Mouse (Mus musculus): ENCODE measurements at regions not wholly inside any gene's neighbourhood (a gene's known extent, or its start where the extent isn't known, plus 50 kb on each side); places are given as distances from the start of the nearest gene placed in this dataset.

DNA sequence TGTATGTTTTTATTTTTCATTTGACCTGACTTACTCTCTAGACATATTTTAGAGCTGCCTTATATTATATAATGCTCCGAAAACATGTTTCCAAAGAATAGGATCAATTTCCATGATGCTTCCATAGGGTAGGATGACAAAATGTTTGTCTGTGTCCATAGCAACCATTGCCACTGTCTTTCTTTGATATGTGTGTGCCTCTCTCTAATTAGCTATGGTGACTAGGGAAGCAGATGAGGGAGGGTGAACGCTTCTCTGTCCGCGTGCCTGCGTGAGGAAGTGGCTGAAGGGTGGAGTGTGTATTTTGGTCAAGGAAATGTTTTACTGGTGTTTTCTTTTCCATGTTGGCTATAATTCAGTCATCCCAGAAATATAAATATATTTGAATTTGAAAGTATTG lies 104.2 kb upstream of the Fn1 start:
- DNase-seq (ENCODE audit: extremely low spot score in 1 of 2, low spot score in 2 of 2), result no peak
- intact Hi-C loops (cut with DNase I), result no loop called here

DNA sequence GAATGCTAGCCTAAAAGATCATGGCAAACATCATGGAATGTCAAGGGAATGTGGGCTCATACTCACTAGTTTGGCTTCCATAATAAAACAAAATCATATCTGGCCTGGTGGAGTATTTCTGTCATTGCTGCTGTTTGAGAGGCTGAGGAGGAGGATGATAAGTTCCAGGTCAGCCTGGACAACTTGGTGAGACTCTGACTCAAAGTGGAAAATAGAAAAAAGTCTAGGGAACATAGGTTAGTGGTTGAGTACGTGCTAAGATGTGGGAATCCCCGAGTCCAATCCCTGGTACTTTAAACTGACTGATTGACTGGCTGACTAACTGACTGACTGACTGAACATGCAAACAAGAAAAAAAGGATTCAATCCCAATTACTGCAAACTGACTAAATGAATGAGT lies 103.2 kb upstream of the Fn1 start:
- DNase-seq (ENCODE audit: extremely low spot score in 1 of 2, low spot score in 2 of 2), result no peak
- intact Hi-C loops (cut with DNase I), result no loop called here

DNA sequence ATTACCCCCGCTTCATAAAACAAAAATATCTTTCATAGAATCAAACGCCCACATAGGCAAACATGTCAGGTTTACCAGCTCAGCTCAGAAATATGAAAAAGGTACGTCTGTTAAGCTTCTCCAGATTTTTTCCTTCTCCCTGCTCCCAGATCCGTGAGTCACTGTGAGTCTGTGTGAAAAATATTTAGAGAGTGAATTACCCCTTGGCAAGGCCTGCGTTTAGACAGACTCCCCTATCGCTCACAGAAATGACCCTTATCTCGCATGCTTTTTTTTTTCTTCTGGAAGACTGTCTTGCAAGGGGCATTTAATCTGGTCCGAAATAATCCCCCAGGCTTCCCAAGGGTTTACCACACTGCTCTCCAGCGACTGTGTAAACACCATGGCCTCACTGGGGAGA lies 102.4 kb upstream of the Fn1 start:
- DNase-seq (ENCODE audit: extremely low spot score in 1 of 2, low spot score in 2 of 2), result no peak
- intact Hi-C loops (cut with DNase I), result no loop called here

- intact Hi-C loops (cut with DNase I), result no loop called here
- DNase-seq (ENCODE audit: extremely low spot score in 1 of 2, low spot score in 2 of 2), result no peak
Measured at GRCm38 (mm10) chr1:71752351-71752750, 99.4 kb upstream of the Fn1 start.

DNA sequence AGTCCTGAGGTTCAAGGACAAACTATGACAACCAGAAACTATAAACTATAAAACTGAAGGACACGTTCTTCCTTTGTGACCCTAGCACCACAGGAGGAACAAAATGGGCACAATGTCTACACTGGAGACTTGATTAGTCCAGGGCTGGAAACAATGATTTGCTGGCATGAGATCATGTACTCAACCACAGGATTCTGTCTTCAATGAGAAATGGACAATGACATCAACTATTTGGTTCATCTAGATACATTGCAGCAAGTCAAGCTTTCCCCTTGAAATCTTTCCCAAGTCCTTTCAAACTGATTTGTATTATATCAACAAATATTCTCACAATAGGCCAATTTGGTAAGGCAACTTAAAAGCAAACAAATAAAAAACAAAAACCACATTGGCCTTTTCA lies 98.6 kb upstream of the Fn1 start:
- intact Hi-C loops (cut with DNase I), result no loop called here
- DNase-seq (ENCODE audit: extremely low spot score in 1 of 2, low spot score in 2 of 2), result no peak

- intact Hi-C loops (cut with DNase I), result no loop called here
- DNase-seq (ENCODE audit: extremely low spot score in 1 of 2, low spot score in 2 of 2), result no peak
Measured at GRCm38 (mm10) chr1:71735606-71736005, 82.6 kb upstream of the Fn1 start.

DNA sequence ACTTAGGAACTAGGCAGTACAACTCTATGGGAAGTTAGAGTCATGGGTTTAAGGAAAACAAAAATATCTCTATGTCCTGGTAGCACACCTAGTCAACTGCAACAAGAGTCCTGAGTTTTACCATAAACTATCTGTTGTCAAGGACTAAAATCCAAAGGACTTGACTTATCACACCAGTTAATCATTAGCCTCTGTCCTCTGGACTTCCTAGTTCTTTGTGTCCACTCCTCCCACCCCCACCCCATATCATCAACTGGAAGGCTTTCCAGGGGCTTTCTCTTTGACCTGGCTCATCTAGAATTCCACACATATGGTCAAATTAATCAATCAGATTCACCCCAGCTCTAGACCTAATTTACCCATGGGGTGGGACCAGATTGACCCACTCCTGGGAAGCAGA lies 78.6 kb upstream of the Fn1 start:
- intact Hi-C loops (cut with DNase I), result no loop called here

GRCm38 (mm10) chr1:71731011-71731410 lies 78.0 kb upstream of the Fn1 start:
- no peak for DNase-seq (ENCODE audit: extremely low spot score in 1 of 2, low spot score in 2 of 2)
- intact Hi-C loops (cut with DNase I), result no loop called here

More for the DNA sequence above, 78.6 kb upstream of the Fn1 start:
- no peak for DNase-seq (ENCODE audit: extremely low spot score in 1 of 2, low spot score in 2 of 2)

- DNase-seq (ENCODE audit: extremely low spot score in 1 of 2, low spot score in 2 of 2), result no peak
- intact Hi-C loops (cut with DNase I), result no loop called here
Measured at GRCm38 (mm10) chr1:71728852-71729347, 75.9 kb upstream of the Fn1 start.

GRCm38 (mm10) chr1:71723816-71724215 lies 70.8 kb upstream of the Fn1 start:
- intact Hi-C loops (cut with DNase I), result no loop called here
- DNase-seq (ENCODE audit: extremely low spot score in 1 of 2, low spot score in 2 of 2), result no peak

GRCm38 (mm10) chr1:71723039-71723397 lies 70.0 kb upstream of the Fn1 start:
- no peak for DNase-seq (ENCODE audit: extremely low spot score in 1 of 2, low spot score in 2 of 2)
- intact Hi-C loops (cut with DNase I), result no loop called here

- DNase-seq (ENCODE audit: extremely low spot score in 1 of 2, low spot score in 2 of 2), result no peak
- intact Hi-C loops (cut with DNase I), result no loop called here
Measured at GRCm38 (mm10) chr1:71722211-71723038, 69.4 kb upstream of the Fn1 start.
